Mouse (Mus musculus) embryonic fibroblast, embryonic 13.5 days (primary cell): ENCODE measurements around the gene Tcf7l2. TPM values are rescaled to one million over a fixed set of nuclear protein-coding genes. Genes with fewer than 3 reads are reported as not detected.

Experiments
- H3K27ac ChIP-seq: 2 replicates; pipeline ENCODE4 v1.5.1; 2012; ENCODE audit warnings: low read length, control low read depth, inconsistent platforms; ENCODE audit not compliant: insufficient read depth
- H3K4me1 ChIP-seq: 2 replicates; pipeline ENCODE4 v1.6.1; 2011; ENCODE audit warnings: low read length; ENCODE audit not compliant: control insufficient read depth, insufficient read depth
- H3K4me3 ChIP-seq: 2 replicates; pipeline ENCODE4 v1.5.1; 2011; ENCODE audit warnings: mild to moderate bottlenecking, control low read depth, low read length; ENCODE audit not compliant: insufficient read depth
- CTCF ChIP-seq: IDR thresholded peaks from 2 replicates; pipeline ENCODE4 v1.5.1; 2011; ENCODE audit warnings: mild to moderate bottlenecking, control low read depth, low read length, moderate library complexity, borderline replicate concordance; ENCODE audit not compliant: insufficient read depth
- POLR2A ChIP-seq: IDR thresholded peaks from 2 replicates; pipeline ENCODE4 v1.6.1; 2011; ENCODE audit warnings: low read depth, mild to moderate bottlenecking, control low read depth, low read length, moderate library complexity
- polyA plus RNA-seq: library from polyadenylated mRNA; stranded (reverse); fragments of >200 nt; gene quantifications from 2 replicates; pipeline ENCODE4 v1.2.4, GENCODE M21; 2011; ENCODE audit warnings: low read depth; ENCODE audit not compliant: missing spikeins, insufficient read length

Tcf7l2 gene
- polyA plus RNA-seq, 1 experiment: 41.1 TPM

DNA sequence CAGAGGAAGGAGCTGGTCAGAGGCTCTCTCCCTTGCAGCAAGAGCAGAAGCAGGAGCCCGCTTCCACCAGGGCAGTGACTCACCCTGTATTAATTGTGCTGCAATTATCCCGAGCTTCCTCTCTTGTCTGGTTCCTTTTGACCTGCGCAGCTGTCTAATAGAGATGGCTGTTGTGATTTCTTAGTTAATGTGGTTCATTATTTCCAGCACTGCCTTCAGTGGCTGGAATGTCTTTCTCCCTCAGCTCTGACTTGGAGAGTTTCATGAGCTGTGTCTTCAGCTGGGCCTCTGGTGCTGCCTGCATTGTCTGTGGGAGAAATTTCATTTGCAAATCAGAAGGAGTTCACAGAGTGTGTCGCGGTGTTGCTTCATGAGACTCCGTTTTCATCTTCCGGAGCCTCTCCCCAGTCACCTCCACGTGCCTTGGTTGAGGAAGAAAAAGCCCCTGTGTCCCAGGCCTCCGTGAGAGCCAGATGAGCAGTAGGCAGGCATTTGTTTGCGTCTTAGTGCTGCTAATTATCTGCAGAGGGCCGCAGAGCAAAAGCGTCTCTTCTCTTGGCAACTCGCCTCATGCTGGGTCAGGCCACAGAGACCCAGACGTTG, 228.4 kb downstream of the Tcf7l2 start:
- H3K27ac ChIP-seq: no peak overlapping the region
- H3K4me3 ChIP-seq: no peak overlapping the region
- peaks cover 7% of the 10 kb centered on the region for H3K4me1 ChIP-seq
- TF ChIP-seq CTCF: no peak
- no peak for TF ChIP-seq POLR2A

GRCm38 (mm10) chr19:55976073-55976472, 234.5 kb downstream of the Tcf7l2 start:
- Histone ChIP-seq H3K4me1 (no peaks in the 10 kb centered on the region), H3K4me3 (no peak overlapping the region), H3K27ac (no peak overlapping the region)
- TF ChIP-seq CTCF (no peak), POLR2A (no peak)
